ENCODE assay signal across 28 mouse cellular contexts in genomic region chr12:112230196-112230595, GRCm38 (mm10).
DNase-seq lines count a peak whose midpoint lies in the region; ATAC-seq and TF ChIP-seq lines count a peak whose summit lies in the region.
"Had no signal": no experiment of that assay in that cellular context is flagged by ENCODE, and none has a peak within 500 bp of the region (broad histone marks: within the 10 kb centered on the region; RNA-seq: fewer than 3 reads in every experiment).

No protein-coding gene starts in this region.

- peaks cover 14% of the 10 kb centered on the region for H3K27me3 ChIP-seq in forebrain, embryonic 10.5 days (ENCODE audit: poor library complexity, severe bottlenecking)
- peaks cover 9% of the 10 kb centered on the region; the same call in 1 of the 2 replicates for H3K27me3 ChIP-seq in forebrain, embryonic 12.5 days
- H3K27me3 ChIP-seq in midbrain, embryonic 10.5 days (ENCODE audit: low read depth, poor library complexity, severe bottlenecking) = peaks cover 31% of the 10 kb centered on the region
- H3K27me3 ChIP-seq in midbrain, postnatal 0 days (ENCODE audit: insufficient read depth, low read length) = no peaks in the 10 kb centered on the region
- H3K27me3 ChIP-seq in thymus, adult 2 months (ENCODE audit: control insufficient read depth, insufficient read depth, low read length) = no peaks in the 10 kb centered on the region
- H3K27me3 ChIP-seq: embryonic facial prominence, embryonic 13.5 days; heart, embryonic 13.5 days; hindbrain, embryonic 15.5 days had no signal

- no peak overlapping the region for H3K4me3 ChIP-seq in forebrain, embryonic 10.5 days
- no peak overlapping the region for H3K4me3 ChIP-seq in forebrain, embryonic 12.5 days (replicated peaks)
- H3K4me3 ChIP-seq in midbrain, embryonic 10.5 days = no peak overlapping the region
- no peak overlapping the region for H3K4me3 ChIP-seq in midbrain, postnatal 0 days (ENCODE audit: low read depth, low read length)
- no peak overlapping the region for H3K4me3 ChIP-seq in thymus, adult 2 months (ENCODE audit: control insufficient read depth, insufficient read depth, low read length)
- H3K4me3 ChIP-seq: embryonic facial prominence, embryonic 10.5 days; embryonic facial prominence, embryonic 13.5 days; erythroblast, embryonic 14.5 days; gastrocnemius, adult 2 months; heart, embryonic 13.5 days; hindbrain, embryonic 12.5 days; hindbrain, embryonic 15.5 days had no signal

- H3K9ac ChIP-seq in forebrain, embryonic 12.5 days = no peak overlapping the region
- H3K9ac ChIP-seq in midbrain, postnatal 0 days (replicated peaks; ENCODE audit: low read length, poor library complexity, severe bottlenecking) = no peak overlapping the region
- H3K9ac ChIP-seq: embryonic facial prominence, embryonic 13.5 days; forebrain, postnatal 0 days; heart, embryonic 13.5 days; hindbrain, embryonic 12.5 days; hindbrain, embryonic 15.5 days had no signal

- H3K27ac ChIP-seq in forebrain, embryonic 10.5 days = peak overlapping the region; percentile 75; the same call in 1 of the 2 replicates
- H3K27ac ChIP-seq in forebrain, embryonic 12.5 days = no peak overlapping the region
- H3K27ac ChIP-seq in midbrain, embryonic 10.5 days (replicated peaks) = peak overlapping the region; percentile 24; the same call in 1 of the 2 replicates
- H3K27ac ChIP-seq in midbrain, postnatal 0 days (ENCODE audit: low read depth, low read length) = no peak overlapping the region
- H3K27ac ChIP-seq in thymus, adult 2 months (ENCODE audit: control insufficient read depth, insufficient read depth, low read length) = no peak overlapping the region
- H3K27ac ChIP-seq: embryonic facial prominence, embryonic 10.5 days; embryonic facial prominence, embryonic 13.5 days; gastrocnemius, adult 2 months; heart, embryonic 13.5 days; hindbrain, embryonic 12.5 days; hindbrain, embryonic 15.5 days had no signal

- DNase-seq in forebrain, embryonic 10.5 days (ENCODE audit: extremely low spot score, low spot score) = no peak
- no peak for DNase-seq in midbrain, embryonic 10.5 days (ENCODE audit: low spot score)
- DNase-seq in midbrain, postnatal 0 days (ENCODE audit: low spot score) = no peak
- peak; percentile 61 for DNase-seq in thymus, postnatal 14 days
- DNase-seq in thymus, adult 2 months = no peak
- DNase-seq: adrenal gland, adult 8-10 months; adrenal gland, postnatal 25 days; cerebellum, adult 11-12 months; cerebellum, adult 8-10 months; cerebellum, postnatal 10 days; cerebellum, postnatal 36 days; embryo, embryonic 11 days; forebrain, postnatal 0 days; gastrocnemius, adult 2 months; gastrocnemius, postnatal 14 days; heart, adult 11 months; heart, postnatal 14 days; heart, postnatal 4 days had no signal

- H3K4me1 ChIP-seq in forebrain, embryonic 10.5 days = peaks cover 71% of the 10 kb centered on the region
- peaks cover 49% of the 10 kb centered on the region for H3K4me1 ChIP-seq in forebrain, embryonic 12.5 days
- H3K4me1 ChIP-seq in midbrain, embryonic 10.5 days = peaks cover 75% of the 10 kb centered on the region
- no peaks in the 10 kb centered on the region; the same call in 1 of the 2 replicates for H3K4me1 ChIP-seq in midbrain, postnatal 0 days (ENCODE audit: insufficient read depth, low read length)
- H3K4me1 ChIP-seq in thymus, adult 2 months (replicated peaks; ENCODE audit: control insufficient read depth, insufficient read depth, low read length) = no peaks in the 10 kb centered on the region

- TF ChIP-seq CTCF in midbrain, postnatal 0 days (IDR thresholded peaks at IDR 0.05) = no peak
- no peak for TF ChIP-seq CTCF in thymus, adult 2 months (IDR thresholded peaks at IDR 0.05; ENCODE audit: borderline replicate concordance, control insufficient read depth, extremely low read depth, insufficient read depth, low read length, poor library complexity)

- H3K9me3 ChIP-seq in forebrain, embryonic 10.5 days = no peaks in the 10 kb centered on the region
- H3K9me3 ChIP-seq in forebrain, embryonic 12.5 days = no peaks in the 10 kb centered on the region
- no peaks in the 10 kb centered on the region for H3K9me3 ChIP-seq in midbrain, embryonic 10.5 days (replicated peaks)
- no peaks in the 10 kb centered on the region for H3K9me3 ChIP-seq in midbrain, postnatal 0 days (ENCODE audit: low read length)
- H3K9me3 ChIP-seq: embryonic facial prominence, embryonic 10.5 days; embryonic facial prominence, embryonic 13.5 days; heart, embryonic 13.5 days; hindbrain, embryonic 12.5 days; hindbrain, embryonic 15.5 days had no signal

- ATAC-seq in forebrain, embryonic 12.5 days (ENCODE audit: low FRiP score) = no peak
- ATAC-seq in midbrain, postnatal 0 days (ENCODE audit: low FRiP score) = no peak
- ATAC-seq in megakaryocyte, adult 5-6 weeks (ENCODE audit: poor library complexity, severe bottlenecking) = no peak
- ATAC-seq: activated CD4-positive, CD25-positive, alpha-beta regulatory T cell, adult 4 months; forebrain, embryonic 14.5 days; forebrain, postnatal 0 days had no signal

- H3K36me3 ChIP-seq in forebrain, embryonic 10.5 days (replicated peaks) = no peaks in the 10 kb centered on the region
- H3K36me3 ChIP-seq in forebrain, embryonic 12.5 days (replicated peaks) = no peaks in the 10 kb centered on the region
- H3K36me3 ChIP-seq in midbrain, embryonic 10.5 days = no peaks in the 10 kb centered on the region
- H3K36me3 ChIP-seq in midbrain, postnatal 0 days (ENCODE audit: insufficient read depth, low read length) = no peaks in the 10 kb centered on the region
- H3K36me3 ChIP-seq in thymus, adult 2 months (ENCODE audit: control insufficient read depth, insufficient read depth, low read length) = no peaks in the 10 kb centered on the region
- H3K36me3 ChIP-seq: embryonic facial prominence, embryonic 10.5 days; embryonic facial prominence, embryonic 13.5 days; heart, embryonic 13.5 days; hindbrain, embryonic 12.5 days; hindbrain, embryonic 15.5 days had no signal

- H3K4me2 ChIP-seq in forebrain, embryonic 12.5 days = no peak overlapping the region
- no peak overlapping the region for H3K4me2 ChIP-seq in midbrain, postnatal 0 days (ENCODE audit: low read depth, low read length, poor library complexity, severe bottlenecking)
- H3K4me2 ChIP-seq: embryonic facial prominence, embryonic 13.5 days; heart, embryonic 13.5 days; hindbrain, embryonic 12.5 days; hindbrain, embryonic 15.5 days had no signal

- no peak for TF ChIP-seq POLR2A in thymus, adult 2 months (IDR thresholded peaks at IDR 0.05; ENCODE audit: control insufficient read depth, extremely low read depth, insufficient read depth, low read length, poor library complexity)

- WGBS in forebrain, embryonic 10.5 days = 83% methylated on average over 2 of the region's 2 CpGs
- 79% methylated on average over 2 of the region's 2 CpGs for WGBS in forebrain, embryonic 12.5 days
- whole genome bisulfite sequencing in midbrain, embryonic 10.5 days = 77% methylated on average over 2 of the region's 2 CpGs
- 88% methylated on average over 2 of the region's 2 CpGs for WGBS in midbrain, postnatal 0 days
- 28% methylated on average over 2 of the region's 2 CpGs for WGBS in thymus, adult 2 months

Comparison
In these comparisons a context has a peak if more than half of its experiments do, and no peak if none do; other contexts are left out.
1. H3K27ac ChIP-seq: peak in forebrain, embryonic 10.5 days (single experiment) and midbrain, embryonic 10.5 days (single experiment); none in forebrain, embryonic 12.5 days (single experiment), midbrain, postnatal 0 days (single experiment) and thymus, adult 2 months (single experiment).